21 mouse cellular contexts compared by ENCODE assay signal in genomic region chr5:36667165-36667564, GRCm38 (mm10).
"Had no signal": no experiment of that assay in that cellular context is flagged by ENCODE, and none has a peak within 500 bp of the region (broad histone marks: within the 10 kb centered on the region; RNA-seq: fewer than 3 reads in every experiment).

No protein-coding gene starts in this region.

- ATAC-seq: liver, postnatal 0 days; lung, postnatal 0 days; midbrain, embryonic 16.5 days had no signal

- H3K4me3 ChIP-seq: lung, embryonic 15.5 days; megakaryocyte, embryonic 14.5 days; midbrain, embryonic 10.5 days; midbrain, embryonic 12.5 days; myocyte; neural tube, embryonic 13.5 days; neural tube, embryonic 15.5 days; stomach, embryonic 15.5 days had no signal

- H3K27me3 ChIP-seq: lung, embryonic 15.5 days; megakaryocyte, embryonic 14.5 days; midbrain, embryonic 12.5 days; neural tube, embryonic 13.5 days; neural tube, embryonic 15.5 days; stomach, embryonic 15.5 days had no signal

- H3K4me1 ChIP-seq: lung, embryonic 15.5 days; midbrain, embryonic 10.5 days; midbrain, embryonic 12.5 days; neural tube, embryonic 13.5 days; neural tube, embryonic 15.5 days; stomach, embryonic 15.5 days had no signal

- H3K4me2 ChIP-seq: lung, embryonic 15.5 days; midbrain, embryonic 12.5 days; neural tube, embryonic 13.5 days; neural tube, embryonic 15.5 days; stomach, embryonic 15.5 days had no signal

- DNase-seq: liver, postnatal 0 days; lung, adult 2 months; lung, postnatal 14 days; lung, postnatal 36 days; midbrain, embryonic 14.5 days; right cerebral cortex, postnatal 14 days; thymus, adult 2 months; thymus, postnatal 25 days; thymus, postnatal 4 days had no signal

- H3K9me3 ChIP-seq: lung, embryonic 15.5 days; megakaryocyte, embryonic 14.5 days; midbrain, embryonic 10.5 days; midbrain, embryonic 12.5 days; neural tube, embryonic 13.5 days; neural tube, embryonic 15.5 days; stomach, embryonic 15.5 days had no signal

- H3K9ac ChIP-seq: liver, postnatal 0 days; lung, embryonic 15.5 days; midbrain, embryonic 12.5 days; neural tube, embryonic 13.5 days; neural tube, embryonic 15.5 days; stomach, embryonic 15.5 days had no signal

- H3K27ac ChIP-seq: lung, embryonic 15.5 days; macrophage; midbrain, embryonic 10.5 days; midbrain, embryonic 12.5 days; neural tube, embryonic 13.5 days; neural tube, embryonic 15.5 days; stomach, embryonic 15.5 days; stomach, postnatal 0 days had no signal
